Mouse (Mus musculus) intestine, embryonic 15.5 days (tissue): ENCODE measurements around the gene Sacs. TPM values are rescaled to one million over a fixed set of nuclear protein-coding genes. Genes with fewer than 3 reads are reported as not detected.

ENCODE experiments used
- ATAC-seq: fragments of 200-750 bp; cut with Nextera tagmentation; 2 replicates; pipeline ENCODE4 v1.8.0; 2017; ENCODE audit warnings: moderate TSS enrichment, moderate library complexity
- H3K27ac ChIP-seq: fragments of 300-500 bp; sonication (generic); 2 replicates; pipeline ENCODE4 v1.5.1; 2015; ENCODE audit warnings: mild to moderate bottlenecking, inconsistent platforms
- H3K27me3 ChIP-seq: fragments of 300-500 bp; sonication (generic); replicated peaks from 2 replicates; pipeline ENCODE4 v1.6.1; 2015; ENCODE audit warnings: inconsistent platforms
- H3K36me3 ChIP-seq: fragments of 300-500 bp; sonication (generic); 2 replicates; pipeline ENCODE4 v1.6.1; 2015; ENCODE audit warnings: inconsistent platforms
- H3K4me1 ChIP-seq: fragments of 300-500 bp; sonication (generic); replicated peaks from 2 replicates; pipeline ENCODE4 v1.6.1; 2015; ENCODE audit warnings: inconsistent platforms
- H3K4me2 ChIP-seq: fragments of 300-500 bp; sonication (generic); replicated peaks from 2 replicates; pipeline ENCODE4 v1.6.1; 2015; ENCODE audit warnings: mild to moderate bottlenecking, inconsistent platforms
- H3K4me3 ChIP-seq: fragments of 300-500 bp; sonication (generic); replicated peaks from 2 replicates; pipeline ENCODE4 v1.5.1; 2015; ENCODE audit warnings: inconsistent platforms
- H3K9ac ChIP-seq: fragments of 300-500 bp; sonication (generic); 2 replicates; pipeline ENCODE4 v1.6.1; 2015; ENCODE audit warnings: inconsistent platforms
- H3K9me3 ChIP-seq: fragments of 300-500 bp; sonication (generic); 2 replicates; pipeline ENCODE4 v1.6.1; 2016; ENCODE audit warnings: inconsistent platforms
- WGBS: fragments of 180-500 bp; shearing (Covaris S2); methylation state at CpG from one replicate; pipeline ENCODE4 v1.1.7; 2015; 5-methylcytosine and 5-hydroxymethylcytosine counted together
- polyA plus RNA-seq: library from polyadenylated mRNA; unstranded; fragments of >200 nt; fragmentation: Nextera tagmentation; extraction: Ambion mirVana; gene quantifications from 2 replicates; pipeline ENCODE4 v1.2.1, GENCODE M21; 2015

The Sacs gene
- polyA plus RNA-seq, 1 experiment from 2014 or later: 2.3 TPM

GRCm38 (mm10) chr14:61164461-61164860 lies 26.2 kb downstream of the Sacs start:
- no peaks in the 10 kb centered on the region for H3K36me3 ChIP-seq
- H3K4me1 ChIP-seq: 0 out of 2 replicates have a peak, but pooled peaks cover 8% of the 10 kb centered on the region
- H3K9me3 ChIP-seq: no peaks in the 10 kb centered on the region
- no peak overlapping the region for H3K4me2 ChIP-seq
- H3K27me3 ChIP-seq: no peaks in the 10 kb centered on the region
- H3K9ac ChIP-seq: no peak overlapping the region
- H3K4me3 ChIP-seq: no peak overlapping the region
- ATAC-seq: no peak
- H3K27ac ChIP-seq: no peak overlapping the region
- 86% methylated on average over 3 of the region's 3 CpGs for whole genome bisulfite sequencing

GRCm38 (mm10) chr14:61165929-61166328 lies 27.7 kb downstream of the Sacs start:
- Histone ChIP-seq H3K4me1 (0 out of 2 replicates have a peak, but pooled peaks cover 8% of the 10 kb centered on the region), H3K9me3 (no peaks in the 10 kb centered on the region), H3K27ac (no peak overlapping the region), H3K36me3 (no peaks in the 10 kb centered on the region), H3K27me3 (no peaks in the 10 kb centered on the region), H3K4me3 (no peak overlapping the region), H3K9ac (no peak overlapping the region), H3K4me2 (no peak overlapping the region)
- WGBS: 87% methylated on average over 9 of the region's 9 CpGs
- no peak for ATAC-seq

- no peak overlapping the region for H3K4me2 ChIP-seq
- WGBS: 83% methylated on average over 5 of the region's 5 CpGs
Observed at GRCm38 (mm10) chr14:61171261-61171970, 33.2 kb downstream of the Sacs start.

GRCm38 (mm10) chr14:61172548-61173158 lies 34.4 kb downstream of the Sacs start:
- WGBS: under 1% methylated on average over 52 of the region's 52 CpGs
- peak overlapping the region; percentile 91 for H3K4me2 ChIP-seq
- no peaks in the 10 kb centered on the region for H3K4me1 ChIP-seq
- no peaks in the 10 kb centered on the region for H3K27me3 ChIP-seq
- H3K9ac ChIP-seq: peak overlapping the region; percentile 68
- no peaks in the 10 kb centered on the region for H3K36me3 ChIP-seq
- H3K27ac ChIP-seq: peak overlapping the region; percentile 85
- H3K9me3 ChIP-seq: no peaks in the 10 kb centered on the region
- peak; percentile 100 for ATAC-seq
- H3K4me3 ChIP-seq: peak overlapping the region; percentile 75

More at GRCm38 (mm10) chr14:61171261-61171970, 33.2 kb downstream of the Sacs start:
- Histone ChIP-seq H3K9ac (no peak overlapping the region), H3K9me3 (no peaks in the 10 kb centered on the region), H3K4me3 (no peak overlapping the region), H3K4me1 (no peaks in the 10 kb centered on the region), H3K27me3 (no peaks in the 10 kb centered on the region), H3K36me3 (no peaks in the 10 kb centered on the region), H3K27ac (no peak overlapping the region)
- ATAC-seq: no peak

GRCm38 (mm10) chr14:61173229-61173628 lies 35.0 kb downstream of the Sacs start:
- WGBS: under 1% methylated on average over 37 of the region's 37 CpGs
- Histone ChIP-seq H3K36me3 (no peaks in the 10 kb centered on the region), H3K27me3 (no peaks in the 10 kb centered on the region), H3K4me3 (peak overlapping the region; percentile 75), H3K4me1 (no peaks in the 10 kb centered on the region), H3K4me2 (peak overlapping the region; percentile 91), H3K27ac (peak overlapping the region; percentile 85), H3K9me3 (no peaks in the 10 kb centered on the region), H3K9ac (peak overlapping the region; percentile 68)
- ATAC-seq: peak; percentile 52

- H3K36me3 ChIP-seq: 0 out of 2 replicates have a peak, but pooled peaks cover 3% of the 10 kb centered on the region
- no peaks in the 10 kb centered on the region for H3K4me1 ChIP-seq
- H3K4me2 ChIP-seq: no peak overlapping the region
- no peak overlapping the region for H3K4me3 ChIP-seq
- H3K9ac ChIP-seq: no peak overlapping the region
- 79% methylated on average over 7 of the region's 7 CpGs for whole genome bisulfite sequencing
- no peak overlapping the region for H3K27ac ChIP-seq
- H3K9me3 ChIP-seq: no peaks in the 10 kb centered on the region
- H3K27me3 ChIP-seq: no peaks in the 10 kb centered on the region
- ATAC-seq: no peak
Observed at GRCm38 (mm10) chr14:61191904-61192303, 53.6 kb downstream of the Sacs start.

GRCm38 (mm10) chr14:61192326-61192725 lies 54.1 kb downstream of the Sacs start:
- no peaks in the 10 kb centered on the region for H3K27me3 ChIP-seq
- no peak overlapping the region for H3K27ac ChIP-seq
- H3K9ac ChIP-seq: no peak overlapping the region
- no peak for ATAC-seq
- H3K4me3 ChIP-seq: no peak overlapping the region
- H3K36me3 ChIP-seq: 0 out of 2 replicates have a peak, but pooled peaks cover 3% of the 10 kb centered on the region
- no peak overlapping the region for H3K4me2 ChIP-seq
- H3K9me3 ChIP-seq: no peaks in the 10 kb centered on the region
- H3K4me1 ChIP-seq: no peaks in the 10 kb centered on the region
- WGBS: 75% methylated on average over 10 of the region's 10 CpGs

GRCm38 (mm10) chr14:61194416-61194815 lies 56.2 kb downstream of the Sacs start:
- Histone ChIP-seq H3K36me3 (0 out of 2 replicates have a peak, but pooled peaks cover 3% of the 10 kb centered on the region), H3K4me1 (no peaks in the 10 kb centered on the region), H3K4me3 (no peak overlapping the region), H3K27ac (no peak overlapping the region), H3K4me2 (no peak overlapping the region), H3K9me3 (no peaks in the 10 kb centered on the region), H3K9ac (no peak overlapping the region), H3K27me3 (no peaks in the 10 kb centered on the region)
- WGBS: 91% methylated on average over 4 of the region's 4 CpGs
- no peak for ATAC-seq

GRCm38 (mm10) chr14:61210111-61210510 lies 71.9 kb downstream of the Sacs start:
- 86% methylated on average over 5 of the region's 5 CpGs for WGBS
- no peak for ATAC-seq
- Histone ChIP-seq H3K36me3 (no peaks in the 10 kb centered on the region), H3K4me1 (no peaks in the 10 kb centered on the region), H3K9me3 (no peaks in the 10 kb centered on the region; the same call in 1 of the 2 replicates), H3K4me2 (no peak overlapping the region), H3K27me3 (no peaks in the 10 kb centered on the region), H3K4me3 (no peak overlapping the region), H3K9ac (no peak overlapping the region), H3K27ac (no peak overlapping the region)

- Histone ChIP-seq H3K9ac (no peak overlapping the region), H3K36me3 (no peaks in the 10 kb centered on the region), H3K27ac (no peak overlapping the region), H3K4me3 (no peak overlapping the region), H3K4me2 (no peak overlapping the region), H3K9me3 (no peaks in the 10 kb centered on the region), H3K27me3 (no peaks in the 10 kb centered on the region), H3K4me1 (no peaks in the 10 kb centered on the region)
- no peak for ATAC-seq
- 89% methylated on average over 6 of the region's 6 CpGs for WGBS
Observed at GRCm38 (mm10) chr14:61211754-61212153, 73.5 kb downstream of the Sacs start.

GRCm38 (mm10) chr14:61221166-61221565 lies 82.9 kb downstream of the Sacs start:
- Histone ChIP-seq H3K9me3 (no peaks in the 10 kb centered on the region), H3K27me3 (no peaks in the 10 kb centered on the region), H3K27ac (no peak overlapping the region), H3K4me2 (no peak overlapping the region), H3K36me3 (no peaks in the 10 kb centered on the region), H3K9ac (no peak overlapping the region), H3K4me1 (no peaks in the 10 kb centered on the region), H3K4me3 (no peak overlapping the region)
- no peak for ATAC-seq
- WGBS: 74% methylated on average over 5 of the region's 5 CpGs

GRCm38 (mm10) chr14:61222506-61222905 lies 84.2 kb downstream of the Sacs start:
- Histone ChIP-seq H3K36me3 (no peaks in the 10 kb centered on the region), H3K4me1 (no peaks in the 10 kb centered on the region), H3K27me3 (no peaks in the 10 kb centered on the region), H3K4me2 (no peak overlapping the region), H3K9ac (no peak overlapping the region), H3K4me3 (no peak overlapping the region), H3K27ac (no peak overlapping the region), H3K9me3 (no peaks in the 10 kb centered on the region)
- no peak for ATAC-seq
- WGBS: 32% methylated on average over 6 of the region's 6 CpGs

- Histone ChIP-seq H3K27ac (no peak overlapping the region), H3K27me3 (no peaks in the 10 kb centered on the region), H3K9ac (no peak overlapping the region), H3K4me2 (no peak overlapping the region), H3K4me3 (no peak overlapping the region), H3K36me3 (no peaks in the 10 kb centered on the region), H3K9me3 (no peaks in the 10 kb centered on the region), H3K4me1 (no peaks in the 10 kb centered on the region)
- ATAC-seq: no peak
- whole genome bisulfite sequencing: 58% methylated on average over 4 of the region's 4 CpGs
Observed at GRCm38 (mm10) chr14:61223740-61224139, 85.5 kb downstream of the Sacs start.
